8 mouse cellular contexts compared by ENCODE assay signal in genomic region chr11:78896357-78897123, GRCm38 (mm10). TPM values are rescaled to one million over a fixed set of nuclear protein-coding genes. Genes with fewer than 3 reads are reported as not detected.
DNase-seq lines count a peak whose midpoint lies in the region; ATAC-seq lines count a peak whose summit lies in the region.

No protein-coding gene starts in this region.

- no peak for ATAC-seq in forebrain, embryonic 11.5 days (replicated peaks; ENCODE audit: low FRiP score)
- ATAC-seq in forebrain, embryonic 13.5 days: no peak
- no peak for ATAC-seq in midbrain, embryonic 11.5 days (ENCODE audit: low FRiP score)
- no peak for ATAC-seq in midbrain, embryonic 15.5 days (replicated peaks)

- no peak overlapping the region for H3K4me3 ChIP-seq in forebrain, embryonic 11.5 days (ENCODE audit: low read depth, low read length)
- no peak overlapping the region for H3K4me3 ChIP-seq in forebrain, embryonic 13.5 days
- no peak overlapping the region for H3K4me3 ChIP-seq in midbrain, embryonic 11.5 days (ENCODE audit: low read depth, low read length)
- H3K4me3 ChIP-seq in midbrain, embryonic 15.5 days: no peak overlapping the region

- H3K27ac ChIP-seq in forebrain, embryonic 11.5 days (ENCODE audit: low read depth, low read length): no peak overlapping the region
- H3K27ac ChIP-seq in forebrain, embryonic 13.5 days: no peak overlapping the region
- H3K27ac ChIP-seq in midbrain, embryonic 11.5 days (ENCODE audit: low read depth, low read length): no peak overlapping the region
- H3K27ac ChIP-seq in midbrain, embryonic 15.5 days: no peak overlapping the region

- H3K4me1 ChIP-seq in forebrain, embryonic 11.5 days (replicated peaks; ENCODE audit: control insufficient read depth, insufficient read depth, low read length): no peaks in the 10 kb centered on the region
- H3K4me1 ChIP-seq in forebrain, embryonic 13.5 days: no peaks in the 10 kb centered on the region
- no peaks in the 10 kb centered on the region for H3K4me1 ChIP-seq in midbrain, embryonic 11.5 days (ENCODE audit: control insufficient read depth, insufficient read depth, low read length)
- no peaks in the 10 kb centered on the region for H3K4me1 ChIP-seq in midbrain, embryonic 15.5 days

- DNase-seq in forebrain, embryonic 11.5 days (ENCODE audit: low spot score): peak; percentile 71
- DNase-seq in midbrain, embryonic 11.5 days (ENCODE audit: low spot score, missing footprints): peak; percentile 90
- DNase-seq in embryo, embryonic 11.5 days (ENCODE audit: low read depth, low spot score): peak; percentile 8
- DNase-seq in mesoderm, embryonic 11.5 days (ENCODE audit: low read depth, low spot score): peak; percentile 48
- DNase-seq in urinary bladder, adult 18-20 months (ENCODE audit: low spot score in 2 of 2): no peak
- DNase-seq in urinary bladder, postnatal 36 days (ENCODE audit: low spot score in 2 of 2): no peak

- 66% methylated on average over 7 of the region's 7 CpGs for WGBS in forebrain, embryonic 11.5 days
- WGBS in forebrain, embryonic 13.5 days: 72% methylated on average over 7 of the region's 7 CpGs
- 74% methylated on average over 7 of the region's 7 CpGs for whole genome bisulfite sequencing in midbrain, embryonic 11.5 days
- WGBS in midbrain, embryonic 15.5 days: 70% methylated on average over 7 of the region's 7 CpGs

- H3K9ac ChIP-seq in forebrain, embryonic 11.5 days (ENCODE audit: low read length): no peak overlapping the region
- H3K9ac ChIP-seq in forebrain, embryonic 13.5 days: no peak overlapping the region
- H3K9ac ChIP-seq in midbrain, embryonic 11.5 days (ENCODE audit: low read length): no peak overlapping the region
- H3K9ac ChIP-seq in midbrain, embryonic 15.5 days: no peak overlapping the region

- H3K27me3 ChIP-seq in forebrain, embryonic 11.5 days (ENCODE audit: control insufficient read depth, insufficient read depth, low read length): no peaks in the 10 kb centered on the region
- H3K27me3 ChIP-seq in forebrain, embryonic 13.5 days: no peaks in the 10 kb centered on the region
- H3K27me3 ChIP-seq in midbrain, embryonic 11.5 days (ENCODE audit: control insufficient read depth, insufficient read depth, low read length): no peaks in the 10 kb centered on the region
- no peaks in the 10 kb centered on the region for H3K27me3 ChIP-seq in midbrain, embryonic 15.5 days (replicated peaks)

- no peaks in the 10 kb centered on the region for H3K36me3 ChIP-seq in forebrain, embryonic 11.5 days (ENCODE audit: control insufficient read depth, insufficient read depth, low read length)
- no peaks in the 10 kb centered on the region for H3K36me3 ChIP-seq in forebrain, embryonic 13.5 days (ENCODE audit: poor library complexity, severe bottlenecking)
- no peaks in the 10 kb centered on the region for H3K36me3 ChIP-seq in midbrain, embryonic 11.5 days (ENCODE audit: control insufficient read depth, insufficient read depth, low read length)
- no peaks in the 10 kb centered on the region for H3K36me3 ChIP-seq in midbrain, embryonic 15.5 days (replicated peaks)

- H3K9me3 ChIP-seq in forebrain, embryonic 11.5 days (ENCODE audit: control insufficient read depth, low read length): no peaks in the 10 kb centered on the region
- peaks cover under 1% of the 10 kb centered on the region; the same call in 1 of the 2 replicates for H3K9me3 ChIP-seq in forebrain, embryonic 13.5 days (replicated peaks)
- H3K9me3 ChIP-seq in midbrain, embryonic 11.5 days (ENCODE audit: control insufficient read depth, low read length): no peaks in the 10 kb centered on the region
- H3K9me3 ChIP-seq in midbrain, embryonic 15.5 days: no peaks in the 10 kb centered on the region

- no peak overlapping the region for H3K4me2 ChIP-seq in forebrain, embryonic 11.5 days (ENCODE audit: low read depth, low read length, severe bottlenecking)
- H3K4me2 ChIP-seq in forebrain, embryonic 13.5 days: no peak overlapping the region
- no peak overlapping the region for H3K4me2 ChIP-seq in midbrain, embryonic 11.5 days
- H3K4me2 ChIP-seq in midbrain, embryonic 15.5 days: no peak overlapping the region

RNA-seq across cellular contexts. Expression of gene Nos2, which starts 24.0 kb away (rescaled TPM):
- 0.75 and 0.88 TPM in 2 replicates for polyA plus RNA-seq in forebrain, embryonic 11.5 days (2014; fragmentation: Nextera tagmentation; extraction: Ambion mirVana)
- 0.57 and 0.65 TPM in 2 replicates for polyA plus RNA-seq in forebrain, embryonic 13.5 days (2015; fragmentation: Nextera tagmentation; extraction: Ambion mirVana)
- 0.64 and 0.69 TPM in 2 replicates for polyA plus RNA-seq in midbrain, embryonic 11.5 days (2014; fragmentation: Nextera tagmentation; extraction: Ambion mirVana)
- polyA plus RNA-seq in midbrain, embryonic 15.5 days (2015; fragmentation: Nextera tagmentation; extraction: Ambion mirVana): 1.1 and 1.6 TPM in 2 replicates

Comparison
In these comparisons a context has a peak if more than half of its experiments do, and no peak if none do; other contexts are left out.
1. DNase-seq: peak in forebrain, embryonic 11.5 days (single experiment), midbrain, embryonic 11.5 days (single experiment), embryo, embryonic 11.5 days (single experiment) and mesoderm, embryonic 11.5 days (single experiment); none in urinary bladder, adult 18-20 months (0 of 2) and urinary bladder, postnatal 36 days (0 of 2).